Comparison of ENCODE assay signal across 8 mouse cellular contexts in genomic region chr15:32020323-32021008, GRCm38 (mm10).
DNase-seq lines count a peak whose midpoint lies in the region; ATAC-seq and TF ChIP-seq lines count a peak whose summit lies in the region.

No protein-coding gene starts in this region.

- 36% methylated on average over 6 of the region's 6 CpGs for WGBS in forebrain, postnatal 0 days
- WGBS in forebrain, embryonic 16.5 days = 50% methylated on average over 6 of the region's 6 CpGs
- WGBS in limb, embryonic 11.5 days = 33% methylated on average over 6 of the region's 6 CpGs

- DNase-seq in forebrain, postnatal 0 days = no peak
- DNase-seq in retina, postnatal 1 day = peak; percentile 18
- no peak for DNase-seq in retina, embryonic 14.5 days (ENCODE audit: low spot score)
- DNase-seq in limb, embryonic 11.5 days (ENCODE audit: low spot score) = peak; percentile 25
- no peak for DNase-seq in thymus, postnatal 36 days
- no peak for DNase-seq in left cerebral cortex, postnatal 36 days (ENCODE audit: low spot score in 2 of 2)

- intact Hi-C loops in left cerebral cortex, postnatal 36 days (cut with DNase I) = no loop called here

- H3K4me3 ChIP-seq in forebrain, postnatal 0 days (ENCODE audit: low read depth, low read length) = no peak overlapping the region
- H3K4me3 ChIP-seq in forebrain, embryonic 16.5 days (replicated peaks; ENCODE audit: low read length) = no peak overlapping the region
- H3K4me3 ChIP-seq in limb, embryonic 11.5 days (ENCODE audit: low read depth, low read length) = no peak overlapping the region; the same call in 1 of the 2 replicates

- H3K4me2 ChIP-seq in forebrain, postnatal 0 days (ENCODE audit: low read depth) = no peak overlapping the region
- no peak overlapping the region for H3K4me2 ChIP-seq in forebrain, embryonic 16.5 days (ENCODE audit: low read length)
- no peak overlapping the region for H3K4me2 ChIP-seq in limb, embryonic 11.5 days (ENCODE audit: low read depth, severe bottlenecking)

- peak; percentile 27; the same call in 1 of the 2 replicates for ATAC-seq in forebrain, postnatal 0 days
- no peak for ATAC-seq in forebrain, embryonic 16.5 days
- ATAC-seq in limb, embryonic 11.5 days (ENCODE audit: insufficient number of reproducible peaks, low FRiP score, low TSS enrichment, low read depth) = no peak
- no peak for ATAC-seq in erythroblast, adult 5-6 weeks (replicated peaks; ENCODE audit: low FRiP score, poor library complexity, severe bottlenecking)

- no peak overlapping the region for H3K9ac ChIP-seq in forebrain, postnatal 0 days
- H3K9ac ChIP-seq in forebrain, embryonic 16.5 days (replicated peaks; ENCODE audit: low read depth, low read length) = no peak overlapping the region
- H3K9ac ChIP-seq in limb, embryonic 11.5 days (ENCODE audit: low read length) = no peak overlapping the region

- TF ChIP-seq CTCF in forebrain, postnatal 0 days (IDR thresholded peaks at IDR 0.05; ENCODE audit: low read depth) = no peak

- 0 out of 2 replicates have a peak, but pooled peaks cover 3% of the 10 kb centered on the region for H3K4me1 ChIP-seq in forebrain, postnatal 0 days (ENCODE audit: insufficient read depth)
- 0 out of 2 replicates have a peak, but pooled peaks cover 3% of the 10 kb centered on the region for H3K4me1 ChIP-seq in forebrain, embryonic 16.5 days (replicated peaks; ENCODE audit: control insufficient read depth, insufficient read depth, low read length)
- H3K4me1 ChIP-seq in limb, embryonic 11.5 days (ENCODE audit: control insufficient read depth, insufficient read depth, low read length) = peaks cover 14% of the 10 kb centered on the region; the same call in 1 of the 2 replicates

- no peaks in the 10 kb centered on the region for H3K36me3 ChIP-seq in forebrain, postnatal 0 days (ENCODE audit: insufficient read depth)
- H3K36me3 ChIP-seq in forebrain, embryonic 16.5 days (ENCODE audit: control insufficient read depth, insufficient read depth) = no peaks in the 10 kb centered on the region
- no peaks in the 10 kb centered on the region for H3K36me3 ChIP-seq in limb, embryonic 11.5 days (ENCODE audit: control insufficient read depth, insufficient read depth, low read length)

- H3K27me3 ChIP-seq in forebrain, postnatal 0 days (ENCODE audit: insufficient read depth, low read length) = no peaks in the 10 kb centered on the region
- H3K27me3 ChIP-seq in forebrain, embryonic 16.5 days (replicated peaks; ENCODE audit: control insufficient read depth, insufficient read depth, low read length) = no peaks in the 10 kb centered on the region
- H3K27me3 ChIP-seq in limb, embryonic 11.5 days (ENCODE audit: control insufficient read depth, insufficient read depth, low read length) = no peaks in the 10 kb centered on the region

- no peak overlapping the region for H3K27ac ChIP-seq in forebrain, postnatal 0 days (ENCODE audit: low read depth, low read length)
- H3K27ac ChIP-seq in forebrain, embryonic 16.5 days (ENCODE audit: low read length) = no peak overlapping the region
- H3K27ac ChIP-seq in limb, embryonic 11.5 days (replicated peaks; ENCODE audit: low read depth, low read length) = no peak overlapping the region

- H3K9me3 ChIP-seq in forebrain, postnatal 0 days (ENCODE audit: low read length) = no peaks in the 10 kb centered on the region
- H3K9me3 ChIP-seq in forebrain, embryonic 16.5 days (ENCODE audit: control insufficient read depth, low read length) = no peaks in the 10 kb centered on the region
- H3K9me3 ChIP-seq in limb, embryonic 11.5 days (ENCODE audit: control insufficient read depth, low read length) = no peaks in the 10 kb centered on the region

Comparison
In these comparisons a context has a peak if more than half of its experiments do, and no peak if none do; other contexts are left out.
1. DNase-seq: peak in retina, postnatal 1 day (single experiment) and limb, embryonic 11.5 days (single experiment); none in forebrain, postnatal 0 days (single experiment), retina, embryonic 14.5 days (single experiment), thymus, postnatal 36 days (0 of 2) and left cerebral cortex, postnatal 36 days (0 of 2).